Mouse (Mus musculus) embryonic facial prominence, embryonic 12.5 days (tissue): ENCODE measurements around the gene Npl. TPM values are rescaled to one million over a fixed set of nuclear protein-coding genes. Genes with fewer than 3 reads are reported as not detected.
A peak's percentile ranks its signal among the peaks of the same experiment; 100 is the strongest.

Experiments
- ATAC-seq: fragments of 200-750 bp; cut with Nextera tagmentation; 2 replicates; pipeline ENCODE4 v1.8.0; 2017; ENCODE audit not compliant: insufficient number of reproducible peaks, insufficient read depth, low FRiP score, low TSS enrichment
- H3K27ac ChIP-seq: fragments of 300-500 bp; sonication (generic); 2 replicates; pipeline ENCODE4 v1.5.1; 2016; ENCODE audit warnings: mild to moderate bottlenecking
- H3K27me3 ChIP-seq: fragments of 300-500 bp; sonication (generic); 2 replicates; pipeline ENCODE4 v1.6.1; 2016; ENCODE audit warnings: mild to moderate bottlenecking, moderate library complexity
- H3K36me3 ChIP-seq: fragments of 300-500 bp; sonication (generic); 2 replicates; pipeline ENCODE4 v1.6.1; 2016; ENCODE audit warnings: mild to moderate bottlenecking
- H3K4me1 ChIP-seq: fragments of 300-500 bp; sonication (generic); 2 replicates; pipeline ENCODE4 v1.6.1; 2016
- H3K4me2 ChIP-seq: fragments of 300-500 bp; sonication (generic); replicated peaks from 2 replicates; pipeline ENCODE4 v1.6.1; 2016; ENCODE audit warnings: mild to moderate bottlenecking, moderate library complexity
- H3K4me3 ChIP-seq: fragments of 300-500 bp; sonication (generic); 2 replicates; pipeline ENCODE4 v1.5.1; 2016; ENCODE audit warnings: mild to moderate bottlenecking
- H3K9ac ChIP-seq: fragments of 300-500 bp; sonication (generic); 2 replicates; pipeline ENCODE4 v1.6.1; 2016; ENCODE audit warnings: mild to moderate bottlenecking, moderate library complexity
- H3K9me3 ChIP-seq: fragments of 300-500 bp; sonication (generic); 2 replicates; pipeline ENCODE4 v1.6.1; 2016; ENCODE audit warnings: mild to moderate bottlenecking, moderate library complexity
- WGBS: fragments of 180-500 bp; shearing (Covaris S2); methylation state at CpG from one replicate; pipeline ENCODE4 v1.1.7; 2016; 5-methylcytosine and 5-hydroxymethylcytosine counted together
- polyA plus RNA-seq: library from polyadenylated mRNA; unstranded; fragments of >200 nt; fragmentation: Nextera tagmentation; extraction: Ambion mirVana; gene quantifications from 2 replicates; pipeline ENCODE4 v1.2.1, GENCODE M21; 2016

Gene Npl
- polyA plus RNA-seq, 1 experiment from 2014 or later, result 9.4 TPM

DNA sequence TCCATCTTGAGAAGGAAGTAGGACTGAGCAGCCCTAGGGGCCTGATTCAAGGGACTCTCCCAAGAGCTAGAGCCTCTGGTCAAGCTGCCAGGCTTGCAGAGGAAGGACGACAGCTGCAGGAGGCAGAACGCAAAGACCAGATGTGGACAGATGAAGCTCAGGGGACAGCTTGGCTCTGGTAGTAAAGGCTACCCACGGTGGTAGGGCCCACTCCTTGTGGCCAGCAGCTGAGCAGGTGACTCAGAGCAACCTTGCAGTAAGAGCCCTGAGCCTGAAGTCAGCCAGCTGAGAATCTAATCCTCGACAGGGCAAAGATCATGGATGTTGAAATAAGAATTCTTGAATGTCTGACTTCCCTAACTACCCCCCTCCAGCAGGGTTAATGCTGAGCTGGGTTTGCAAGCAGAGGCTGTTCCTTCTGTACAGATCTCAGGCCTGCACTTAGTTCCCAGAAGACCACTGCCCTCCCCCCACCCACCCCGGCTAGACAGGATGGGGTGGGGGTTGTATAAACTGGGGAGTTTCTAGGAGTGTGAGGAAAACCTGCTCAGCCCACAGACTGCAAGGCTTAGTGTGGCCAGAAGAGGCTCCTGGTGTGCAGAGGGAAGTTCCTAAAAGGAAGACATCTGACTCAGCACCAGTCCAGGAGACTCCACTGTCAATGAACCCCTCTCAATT is 48.1 kb downstream of the Npl start:
- Histone ChIP-seq H3K4me1 (no peaks in the 10 kb centered on the region), H3K9me3 (no peaks in the 10 kb centered on the region), H3K9ac (no peak overlapping the region), H3K4me3 (no peak overlapping the region), H3K4me2 (no peak overlapping the region), H3K27me3 (no peaks in the 10 kb centered on the region), H3K27ac (no peak overlapping the region), H3K36me3 (no peaks in the 10 kb centered on the region)
- ATAC-seq, result peak; percentile 47; the same call in 1 of the 2 replicates
- 38% methylated on average over 5 of the region's 5 CpGs for WGBS

DNA sequence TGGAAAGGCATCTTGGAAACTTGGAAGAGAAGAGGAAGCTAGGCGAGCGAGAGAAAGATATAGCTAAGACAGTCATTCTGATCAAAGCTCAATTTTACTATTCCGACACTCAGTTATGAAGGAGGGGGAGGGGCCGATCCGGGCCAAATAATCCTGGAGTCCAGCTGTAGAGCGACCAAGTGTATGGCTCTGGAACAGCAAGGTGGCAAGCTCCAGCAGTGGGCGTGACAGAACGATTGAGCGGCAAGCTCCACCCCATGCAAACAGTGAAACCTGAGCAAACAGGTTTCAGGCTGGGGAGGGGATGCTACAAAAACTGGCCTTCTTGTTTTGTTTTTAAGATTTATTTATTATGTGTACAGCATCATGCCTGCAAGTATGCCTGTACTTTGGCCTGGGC is 49.8 kb downstream of the Npl start:
- ATAC-seq, result no peak
- Histone ChIP-seq H3K27ac (no peak overlapping the region), H3K9me3 (no peaks in the 10 kb centered on the region), H3K4me2 (no peak overlapping the region), H3K36me3 (no peaks in the 10 kb centered on the region), H3K9ac (no peak overlapping the region), H3K4me1 (no peaks in the 10 kb centered on the region), H3K27me3 (no peaks in the 10 kb centered on the region), H3K4me3 (no peak overlapping the region)
- WGBS, result 83% methylated on average over 9 of the region's 9 CpGs

DNA sequence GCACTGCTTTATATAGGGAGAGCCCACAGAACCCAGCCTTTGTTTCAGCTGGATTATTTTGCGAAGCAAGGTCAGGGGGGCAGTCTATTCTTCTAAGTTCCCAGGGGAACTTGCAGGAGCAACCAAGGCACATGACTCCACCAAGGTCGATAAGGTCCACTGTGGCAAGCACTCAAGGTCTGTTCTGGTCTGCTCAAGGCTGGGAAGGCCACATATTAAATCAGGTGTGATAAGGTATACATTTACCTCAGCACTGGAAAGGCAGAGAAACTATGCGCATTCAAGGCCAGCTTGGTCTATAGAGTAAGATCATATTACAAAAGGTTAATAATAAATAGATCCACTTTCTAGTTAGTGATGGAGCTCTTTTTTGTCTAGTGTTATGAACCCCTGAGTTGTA is 53.8 kb downstream of the Npl start:
- no peak overlapping the region for H3K4me3 ChIP-seq
- H3K36me3 ChIP-seq, result no peaks in the 10 kb centered on the region
- no peak overlapping the region for H3K9ac ChIP-seq
- H3K27ac ChIP-seq, result no peak overlapping the region
- H3K9me3 ChIP-seq, result no peaks in the 10 kb centered on the region
- H3K27me3 ChIP-seq, result no peaks in the 10 kb centered on the region
- no peak for ATAC-seq
- H3K4me2 ChIP-seq, result no peak overlapping the region
- no peaks in the 10 kb centered on the region for H3K4me1 ChIP-seq
- WGBS, result 82% methylated on average over 3 of the region's 3 CpGs

DNA sequence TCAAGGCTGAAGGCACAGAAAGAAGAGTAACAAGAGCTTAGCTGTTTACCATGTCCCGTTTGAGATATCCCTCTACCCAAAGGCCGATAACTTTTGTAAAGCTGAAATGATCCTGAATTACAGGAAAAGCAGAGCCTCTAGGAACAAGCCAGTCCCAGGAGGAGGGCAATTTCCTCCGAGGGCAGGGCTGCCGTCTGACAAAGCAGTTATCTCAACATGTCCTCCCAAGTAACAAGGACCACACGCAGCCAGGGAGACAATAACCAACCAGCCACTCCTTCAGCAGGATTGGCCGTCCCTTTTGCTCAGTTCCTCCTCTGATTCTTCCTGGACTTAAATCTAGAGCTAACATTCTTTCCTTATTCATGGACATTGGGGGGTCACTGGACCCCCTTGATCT is 55.9 kb downstream of the Npl start:
- no peak overlapping the region for H3K4me3 ChIP-seq
- H3K27me3 ChIP-seq, result no peaks in the 10 kb centered on the region
- H3K36me3 ChIP-seq, result no peaks in the 10 kb centered on the region
- H3K9ac ChIP-seq, result no peak overlapping the region
- no peak overlapping the region for H3K4me2 ChIP-seq
- H3K27ac ChIP-seq, result no peak overlapping the region
- ATAC-seq, result no peak
- no peaks in the 10 kb centered on the region for H3K4me1 ChIP-seq
- 25% methylated on average over 6 of the region's 6 CpGs for WGBS
- H3K9me3 ChIP-seq, result no peaks in the 10 kb centered on the region

DNA sequence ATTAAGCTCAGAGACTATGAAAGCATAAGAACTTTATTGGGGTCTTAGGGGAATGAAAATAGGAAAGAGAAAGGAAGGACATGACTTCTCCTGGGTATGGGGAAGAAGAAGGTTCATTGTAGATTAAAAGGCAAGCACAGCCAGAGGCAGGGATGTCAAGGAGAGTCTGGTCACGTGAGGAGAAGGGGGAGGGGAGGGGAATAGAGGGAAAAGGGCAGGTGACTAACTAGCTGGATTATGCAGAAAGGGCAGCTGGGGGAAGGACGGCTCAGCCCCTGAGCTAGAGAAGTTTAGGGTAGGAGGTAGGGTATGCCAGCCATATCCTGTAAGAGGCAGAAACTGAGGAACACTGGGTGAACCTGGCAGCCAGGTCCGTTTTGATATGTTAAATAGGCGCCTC is 56.5 kb downstream of the Npl start:
- Histone ChIP-seq H3K4me1 (no peaks in the 10 kb centered on the region), H3K27me3 (no peaks in the 10 kb centered on the region), H3K4me2 (no peak overlapping the region), H3K36me3 (no peaks in the 10 kb centered on the region), H3K4me3 (no peak overlapping the region), H3K9me3 (no peaks in the 10 kb centered on the region), H3K9ac (no peak overlapping the region), H3K27ac (no peak overlapping the region)
- ATAC-seq, result no peak
- 16% methylated on average over 4 of the region's 4 CpGs for WGBS

DNA sequence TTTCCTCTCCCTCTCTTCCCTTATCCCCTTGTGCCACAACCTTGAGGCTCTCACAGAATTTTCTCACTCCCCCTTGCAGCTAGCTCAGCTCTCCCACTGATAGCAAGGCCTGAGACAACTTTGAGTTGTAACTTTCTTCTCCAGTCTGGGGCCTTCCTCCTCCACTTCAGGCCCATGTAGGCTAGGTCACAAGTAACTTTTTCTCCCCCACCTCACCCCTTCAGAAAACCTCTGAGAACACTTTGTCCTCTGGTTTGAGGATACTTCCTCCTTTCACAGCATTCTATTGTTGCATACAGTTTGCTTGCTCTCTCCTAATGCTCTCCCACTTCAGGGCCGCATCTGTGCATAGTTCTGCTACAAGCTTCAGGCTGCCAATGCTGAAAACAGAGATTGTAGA is 58.0 kb downstream of the Npl start:
- WGBS, result 78% methylated on average over 1 of the region's 1 CpGs
- Histone ChIP-seq H3K36me3 (no peaks in the 10 kb centered on the region), H3K9ac (no peak overlapping the region), H3K27me3 (no peaks in the 10 kb centered on the region), H3K27ac (no peak overlapping the region), H3K9me3 (no peaks in the 10 kb centered on the region), H3K4me2 (no peak overlapping the region), H3K4me3 (no peak overlapping the region), H3K4me1 (no peaks in the 10 kb centered on the region)
- ATAC-seq, result no peak

DNA sequence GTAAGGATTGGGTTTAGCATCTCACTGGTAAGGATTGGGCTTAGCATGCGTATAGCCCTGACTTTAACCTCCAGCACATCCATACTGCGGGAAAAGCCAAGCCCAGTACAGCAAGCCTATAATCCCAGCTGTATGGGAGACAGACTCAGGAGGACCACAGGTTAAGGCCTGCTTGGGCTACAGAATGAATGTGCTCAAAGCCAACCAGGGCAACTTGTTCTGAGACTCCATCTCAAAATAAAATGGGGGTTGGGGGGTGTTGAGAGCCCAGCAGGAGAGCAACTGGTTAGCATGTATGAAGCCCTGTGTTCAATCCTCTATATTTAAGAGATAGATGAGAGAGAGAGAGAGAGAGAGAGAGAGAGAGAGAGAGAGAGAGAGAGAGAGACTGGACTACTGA is 58.5 kb downstream of the Npl start:
- WGBS, result 80% methylated on average over 2 of the region's 2 CpGs
- no peak for ATAC-seq
- H3K9me3 ChIP-seq, result no peaks in the 10 kb centered on the region

DNA sequence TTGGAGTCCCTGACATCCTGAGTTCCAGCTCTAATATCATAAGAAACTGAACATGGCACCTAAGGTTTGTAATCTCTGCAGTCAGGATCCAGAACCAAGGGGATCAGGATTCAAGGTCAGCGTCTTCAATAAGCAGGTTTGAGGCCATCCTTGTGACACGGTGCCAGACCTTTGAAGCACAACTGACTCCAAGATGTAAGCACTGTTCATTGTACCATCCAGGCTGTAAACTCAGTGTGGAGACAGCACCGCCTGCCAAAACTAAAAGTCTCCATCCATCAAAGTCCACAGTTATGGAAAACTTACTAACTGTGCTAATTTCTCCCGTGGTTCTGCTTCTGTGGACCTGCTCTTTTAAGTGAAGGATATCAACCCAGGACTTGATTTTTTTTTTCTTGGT is 59.9 kb downstream of the Npl start:
- Histone ChIP-seq H3K27me3 (no peaks in the 10 kb centered on the region), H3K9me3 (no peaks in the 10 kb centered on the region), H3K9ac (no peak overlapping the region), H3K36me3 (no peaks in the 10 kb centered on the region), H3K4me3 (no peak overlapping the region), H3K27ac (no peak overlapping the region), H3K4me2 (no peak overlapping the region), H3K4me1 (peaks cover 8% of the 10 kb centered on the region)
- ATAC-seq, result no peak
- 83% methylated on average over 4 of the region's 4 CpGs for WGBS

More for the DNA sequence above, 58.5 kb downstream of the Npl start:
- Histone ChIP-seq H3K4me3 (no peak overlapping the region), H3K9ac (no peak overlapping the region), H3K36me3 (no peaks in the 10 kb centered on the region), H3K4me1 (no peaks in the 10 kb centered on the region), H3K27me3 (no peaks in the 10 kb centered on the region), H3K27ac (no peak overlapping the region), H3K4me2 (no peak overlapping the region)

DNA sequence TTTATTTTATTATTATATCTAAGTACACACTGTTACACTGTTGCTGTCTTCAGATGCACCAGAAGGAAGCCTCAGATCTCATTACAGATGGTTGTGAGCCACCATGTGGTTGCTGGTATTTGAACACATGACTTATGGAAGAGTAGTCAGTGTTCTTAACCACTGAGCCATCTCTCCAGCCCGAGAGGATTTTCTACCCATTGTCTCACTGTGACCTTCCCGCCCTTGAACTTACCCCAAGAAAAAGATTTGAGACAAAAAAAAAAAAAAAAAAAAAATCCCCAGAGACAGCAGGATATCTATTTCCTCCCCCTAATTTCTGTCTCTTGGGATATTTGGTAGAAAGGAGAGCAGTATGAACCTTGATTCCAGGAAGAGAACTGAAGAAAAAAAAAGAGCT is 60.3 kb downstream of the Npl start:
- no peak overlapping the region for H3K4me2 ChIP-seq
- 55% methylated on average over 2 of the region's 2 CpGs for WGBS
- H3K9ac ChIP-seq, result no peak overlapping the region
- H3K9me3 ChIP-seq, result no peaks in the 10 kb centered on the region
- ATAC-seq, result no peak
- H3K27ac ChIP-seq, result no peak overlapping the region
- peaks cover 12% of the 10 kb centered on the region for H3K4me1 ChIP-seq
- H3K27me3 ChIP-seq, result no peaks in the 10 kb centered on the region
- H3K4me3 ChIP-seq, result no peak overlapping the region
- no peaks in the 10 kb centered on the region for H3K36me3 ChIP-seq

DNA sequence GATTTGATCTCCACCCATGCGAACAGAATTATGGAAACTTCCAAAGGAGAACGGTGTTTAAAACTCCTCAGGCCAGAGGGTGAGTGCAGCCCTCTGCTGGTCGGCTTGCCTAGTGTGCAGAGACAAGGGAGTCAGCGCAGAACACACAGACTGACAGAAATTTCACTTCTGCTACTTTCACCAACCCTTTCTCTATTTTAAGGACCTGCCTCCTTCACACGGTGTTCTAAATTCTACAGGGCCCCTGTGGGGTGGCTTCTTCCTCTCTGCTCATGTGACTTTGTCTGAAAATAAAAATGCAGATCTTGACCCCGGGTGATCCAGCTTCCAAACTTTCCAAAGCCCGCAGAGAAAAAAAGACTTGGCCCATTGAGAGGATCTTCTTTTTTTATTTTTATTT is 60.7 kb downstream of the Npl start:
- Histone ChIP-seq H3K4me3 (no peak overlapping the region), H3K4me2 (no peak overlapping the region), H3K27ac (no peak overlapping the region), H3K36me3 (no peaks in the 10 kb centered on the region), H3K9ac (no peak overlapping the region), H3K4me1 (peaks cover 14% of the 10 kb centered on the region), H3K27me3 (no peaks in the 10 kb centered on the region), H3K9me3 (no peaks in the 10 kb centered on the region)
- WGBS, result 48% methylated on average over 7 of the region's 7 CpGs
- no peak for ATAC-seq

DNA sequence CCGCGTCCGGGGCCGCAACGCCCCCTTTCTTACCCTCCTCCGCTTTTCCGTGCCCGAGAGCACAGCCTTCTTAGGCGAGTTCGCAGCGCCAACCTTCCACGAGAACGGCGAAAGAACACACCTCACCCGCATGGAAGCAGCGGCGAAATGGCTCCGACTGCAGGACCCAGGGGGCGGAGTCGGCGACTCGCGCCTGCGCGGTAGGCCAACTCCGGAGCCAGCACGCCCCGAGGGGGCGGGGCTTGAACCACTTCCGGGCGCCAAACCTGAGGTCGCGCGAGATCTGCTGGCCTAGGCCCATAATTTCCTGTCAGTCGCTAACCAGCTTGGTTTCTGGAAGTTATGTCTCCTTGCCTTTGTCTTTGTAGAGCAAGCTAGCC is 62.4 kb downstream of the Npl start, which contains the start of gene Dhx9:
Gene Dhx9 (minus strand): TSS at position 161 of the 380 bp plus-strand sequence.
- peak; percentile 72 for ATAC-seq
- peak within 1 kb of the TSS; percentile 96 for H3K27ac ChIP-seq
- WGBS, result 0% methylated on average over 35 of the region's 35 CpGs

DNA sequence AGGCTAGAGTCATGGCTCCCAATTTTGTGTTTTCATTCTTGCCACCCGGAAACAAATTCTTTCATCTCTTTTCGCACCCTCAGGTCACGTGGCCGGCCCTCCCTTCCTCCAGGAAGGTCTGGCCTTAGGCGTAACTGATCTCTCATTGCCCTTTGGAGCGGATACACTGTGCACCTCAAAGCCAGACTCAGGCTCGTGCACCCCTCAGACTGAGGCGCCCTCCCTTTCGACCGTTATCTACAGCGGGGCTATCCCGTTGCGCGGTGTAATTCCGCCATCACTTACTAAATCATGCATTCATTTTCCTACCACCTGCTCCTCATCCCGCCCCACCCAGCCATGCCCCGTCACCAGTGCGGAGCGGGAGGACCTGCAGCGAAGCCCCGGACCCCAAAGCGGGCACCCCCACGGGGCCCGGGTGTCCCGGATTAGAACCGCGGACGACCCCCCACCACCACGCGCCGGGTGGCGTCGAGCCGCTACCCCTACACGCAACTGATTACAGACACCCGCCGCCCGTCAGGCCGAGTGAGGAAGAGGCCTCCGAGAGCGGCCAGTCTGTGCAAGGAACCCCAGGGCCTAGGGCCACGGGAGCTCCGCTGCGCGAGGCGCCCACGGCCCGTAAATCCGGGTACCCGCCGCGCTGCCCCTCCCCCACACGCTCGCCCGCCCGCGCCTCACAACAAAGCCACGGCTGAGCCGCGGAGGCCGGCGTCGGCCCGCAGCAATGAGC is 62.9 kb downstream of the Npl start:
- under 1% methylated on average over 63 of the region's 64 CpGs for WGBS

More for the DNA sequence above, 62.4 kb downstream of the Npl start, which contains the start of gene Dhx9:
- Histone ChIP-seq H3K27me3 (no peaks in the 10 kb centered on the region), H3K9me3 (no peaks in the 10 kb centered on the region), H3K36me3 (peaks cover 2% of the 10 kb centered on the region; the same call in 1 of the 2 replicates), H3K4me3 (peak within 1 kb of the TSS; percentile 99), H3K4me2 (peak within 1 kb of the TSS; percentile 89), H3K9ac (peak within 1 kb of the TSS; percentile 99), H3K4me1 (peaks cover 17% of the 10 kb centered on the region)

More for the DNA sequence above, 62.9 kb downstream of the Npl start:
- peak overlapping the region; percentile 99 for H3K9ac ChIP-seq
- H3K27ac ChIP-seq, result peak overlapping the region; percentile 96
- no peaks in the 10 kb centered on the region for H3K9me3 ChIP-seq
- no peaks in the 10 kb centered on the region for H3K27me3 ChIP-seq
- peaks cover 17% of the 10 kb centered on the region for H3K4me1 ChIP-seq
- peak overlapping the region; percentile 89 for H3K4me2 ChIP-seq
- H3K4me3 ChIP-seq, result peak overlapping the region; percentile 99
- H3K36me3 ChIP-seq, result peaks cover 8% of the 10 kb centered on the region
- ATAC-seq, result peak; percentile 65
